In genomic region chr10:77342842-77343241, GRCm38 (mm10) we compare ENCODE assay signal across 9 mouse cellular contexts.
DNase-seq lines count a peak whose midpoint lies in the region; ATAC-seq and TF ChIP-seq lines count a peak whose summit lies in the region.
"Had no signal": no experiment of that assay in that cellular context is flagged by ENCODE, and none has a peak within 500 bp of the region (broad histone marks: within the 10 kb centered on the region; RNA-seq: fewer than 3 reads in every experiment).

No protein-coding gene starts in this region.

- H3K9me3 ChIP-seq in forebrain, postnatal 0 days (ENCODE audit: low read length): no peaks in the 10 kb centered on the region
- H3K9me3 ChIP-seq in forebrain, embryonic 15.5 days: no peaks in the 10 kb centered on the region
- H3K9me3 ChIP-seq in stomach, postnatal 0 days (ENCODE audit: control insufficient read depth, low read length): no peaks in the 10 kb centered on the region
- no peaks in the 10 kb centered on the region for H3K9me3 ChIP-seq in hindbrain, embryonic 12.5 days (replicated peaks)

- no peaks in the 10 kb centered on the region for H3K4me1 ChIP-seq in forebrain, postnatal 0 days (ENCODE audit: insufficient read depth)
- H3K4me1 ChIP-seq in forebrain, embryonic 15.5 days: peaks cover 29% of the 10 kb centered on the region
- no peaks in the 10 kb centered on the region for H3K4me1 ChIP-seq in stomach, postnatal 0 days (replicated peaks; ENCODE audit: control insufficient read depth, insufficient read depth)
- H3K4me1 ChIP-seq in hindbrain, embryonic 12.5 days: peaks cover 13% of the 10 kb centered on the region

- H3K4me3 ChIP-seq in forebrain, postnatal 0 days (ENCODE audit: low read depth, low read length): no peak overlapping the region
- no peak overlapping the region for H3K4me3 ChIP-seq in forebrain, embryonic 15.5 days
- no peak overlapping the region for H3K4me3 ChIP-seq in stomach, postnatal 0 days (ENCODE audit: low read depth, low read length)
- H3K4me3 ChIP-seq in hindbrain, embryonic 12.5 days: no peak overlapping the region

- WGBS in forebrain, postnatal 0 days: 52% methylated on average over 3 of the region's 3 CpGs
- 70% methylated on average over 3 of the region's 3 CpGs for WGBS in forebrain, embryonic 15.5 days
- 68% methylated on average over 3 of the region's 3 CpGs for WGBS in stomach, postnatal 0 days
- WGBS in hindbrain, embryonic 12.5 days: 89% methylated on average over 3 of the region's 3 CpGs

- H3K27me3 ChIP-seq in forebrain, postnatal 0 days (ENCODE audit: insufficient read depth, low read length): no peaks in the 10 kb centered on the region
- H3K27me3 ChIP-seq in forebrain, embryonic 15.5 days: no peaks in the 10 kb centered on the region
- H3K27me3 ChIP-seq in stomach, postnatal 0 days (ENCODE audit: control insufficient read depth, insufficient read depth, low read length): no peaks in the 10 kb centered on the region
- H3K27me3 ChIP-seq in hindbrain, embryonic 12.5 days: no peaks in the 10 kb centered on the region

- no peak overlapping the region for H3K4me2 ChIP-seq in forebrain, postnatal 0 days (ENCODE audit: low read depth)
- H3K4me2 ChIP-seq in forebrain, embryonic 15.5 days (replicated peaks): no peak overlapping the region
- no peak overlapping the region for H3K4me2 ChIP-seq in stomach, postnatal 0 days (replicated peaks; ENCODE audit: low read depth)
- H3K4me2 ChIP-seq in hindbrain, embryonic 12.5 days (replicated peaks): no peak overlapping the region

- no peak overlapping the region for H3K27ac ChIP-seq in forebrain, postnatal 0 days (ENCODE audit: low read depth, low read length)
- H3K27ac ChIP-seq in forebrain, embryonic 15.5 days (replicated peaks): no peak overlapping the region
- no peak overlapping the region for H3K27ac ChIP-seq in stomach, postnatal 0 days (replicated peaks)
- no peak overlapping the region for H3K27ac ChIP-seq in hindbrain, embryonic 12.5 days
- H3K27ac ChIP-seq: macrophage had no signal

- no peak overlapping the region for H3K9ac ChIP-seq in forebrain, postnatal 0 days
- H3K9ac ChIP-seq in forebrain, embryonic 15.5 days (replicated peaks): no peak overlapping the region
- H3K9ac ChIP-seq in stomach, postnatal 0 days (ENCODE audit: low read length): no peak overlapping the region
- no peak overlapping the region for H3K9ac ChIP-seq in hindbrain, embryonic 12.5 days

- DNase-seq in forebrain, postnatal 0 days: peak; percentile 74
- DNase-seq in brain, adult 2 months (ENCODE audit: low read depth, low spot score): peak; percentile 95
- peak; percentile 51 for DNase-seq in gastrocnemius, postnatal 25 days
- DNase-seq in layer of hippocampus, postnatal 36 days: peak; percentile 54 to 57
- no peak for DNase-seq in stomach, postnatal 0 days (ENCODE audit: low spot score)
- no peak for DNase-seq in urinary bladder, postnatal 14 days (ENCODE audit: low spot score)

- H3K36me3 ChIP-seq in forebrain, postnatal 0 days (ENCODE audit: insufficient read depth): no peaks in the 10 kb centered on the region
- H3K36me3 ChIP-seq in forebrain, embryonic 15.5 days: no peaks in the 10 kb centered on the region
- H3K36me3 ChIP-seq in stomach, postnatal 0 days (ENCODE audit: control insufficient read depth, insufficient read depth, low read length): no peaks in the 10 kb centered on the region
- no peaks in the 10 kb centered on the region for H3K36me3 ChIP-seq in hindbrain, embryonic 12.5 days

- TF ChIP-seq CTCF in forebrain, postnatal 0 days (IDR thresholded peaks at IDR 0.05; ENCODE audit: low read depth): peak; percentile 17; the same call in 1 of the 2 replicates
- no peak for TF ChIP-seq CTCF in stomach, postnatal 0 days (IDR thresholded peaks at IDR 0.05; ENCODE audit: low read depth)

- ATAC-seq in forebrain, postnatal 0 days: peak; percentile 40
- no peak; the same call in 1 of the 2 replicates for ATAC-seq in forebrain, embryonic 15.5 days (replicated peaks)
- ATAC-seq in stomach, postnatal 0 days (ENCODE audit: low FRiP score, low TSS enrichment): no peak
- no peak for ATAC-seq in hindbrain, embryonic 12.5 days (ENCODE audit: low FRiP score)

- no peak for TF ChIP-seq EP300 in stomach, postnatal 0 days (optimal IDR thresholded peaks at IDR 0.05)

Comparison
In these comparisons a context has a peak if more than half of its experiments do, and no peak if none do; other contexts are left out.
1. DNase-seq: peak in forebrain, postnatal 0 days (single experiment), brain, adult 2 months (single experiment), gastrocnemius, postnatal 25 days (single experiment) and layer of hippocampus, postnatal 36 days (2 of 2); none in stomach, postnatal 0 days (single experiment) and urinary bladder, postnatal 14 days (single experiment).